Mouse (Mus musculus) intestine, embryonic 14.5 days (tissue): ENCODE data around the gene Pon3. TPM values are rescaled to one million over a fixed set of nuclear protein-coding genes. Genes with fewer than 3 reads are reported as not detected.
"Not testable (repeated sequence)": the region's sequence is repeated elsewhere in the genome, so short reads cannot be mapped to it uniquely, and the experiment has no call there.

Experiments used
- ATAC-seq: fragments of 200-750 bp; cut with Nextera tagmentation; replicated peaks from 2 replicates; pipeline ENCODE4 v1.8.0; 2017; ENCODE audit warnings: low read depth, moderate number of reproducible peaks, moderate TSS enrichment, moderate library complexity; ENCODE audit not compliant: low FRiP score, low TSS enrichment
- DNase-seq: peaks from one replicate; pipeline ENCODE4 v3.0.0-alpha.2; 2018; ENCODE audit warnings: low spot score
- H3K27ac ChIP-seq: fragments of 300-500 bp; sonication (generic); 2 replicates; pipeline ENCODE4 v1.5.1; 2014; ENCODE audit warnings: low read depth, mild to moderate bottlenecking, control low read depth
- H3K27me3 ChIP-seq: fragments of 300-500 bp; sonication (generic); replicated peaks from 2 replicates; pipeline ENCODE4 v1.6.1; 2014; ENCODE audit warnings: low read length, control low read depth; ENCODE audit not compliant: control insufficient read depth, insufficient read depth
- H3K36me3 ChIP-seq: fragments of 300-500 bp; sonication (generic); 2 replicates; pipeline ENCODE4 v1.6.1; 2014; ENCODE audit warnings: low read length, control low read depth; ENCODE audit not compliant: control insufficient read depth, insufficient read depth
- H3K4me1 ChIP-seq: fragments of 300-500 bp; sonication (generic); replicated peaks from 2 replicates; pipeline ENCODE4 v1.6.1; 2014; ENCODE audit warnings: low read length, control low read depth, mixed read lengths; ENCODE audit not compliant: control insufficient read depth, insufficient read depth
- H3K4me2 ChIP-seq: fragments of 300-500 bp; sonication (generic); 2 replicates; pipeline ENCODE4 v1.6.1; 2014; ENCODE audit warnings: low read length
- H3K4me3 ChIP-seq: fragments of 300-500 bp; sonication (generic); 2 replicates; pipeline ENCODE4 v1.5.1; 2014; ENCODE audit warnings: low read depth, low read length, control low read depth, mixed read lengths
- H3K9ac ChIP-seq: fragments of 300-500 bp; sonication (generic); 2 replicates; pipeline ENCODE4 v1.6.1; 2014; ENCODE audit warnings: mild to moderate bottlenecking, low read length
- H3K9me3 ChIP-seq: fragments of 300-500 bp; sonication (generic); 2 replicates; pipeline ENCODE4 v1.6.1; 2016; ENCODE audit warnings: low read length, control low read depth; ENCODE audit not compliant: control insufficient read depth
- WGBS: fragments of 180-500 bp; shearing (Covaris S2); extraction: QIAGEN DNeasy Blood & Tissue Kit; methylation state at CpG from one replicate; pipeline ENCODE4 v1.1.7; 2014; 5-methylcytosine and 5-hydroxymethylcytosine counted together
- polyA plus RNA-seq: library from polyadenylated mRNA; unstranded; fragments of >200 nt; fragmentation: Nextera tagmentation; extraction: Ambion mirVana; gene quantifications from 2 replicates; pipeline ENCODE4 v1.2.1, GENCODE M21; 2014

Gene Pon3
- polyA plus RNA-seq, 1 experiment from 2014 or later: 12.2 TPM

- 84% methylated on average over 3 of the region's 3 CpGs for WGBS
- H3K27ac ChIP-seq: no peak overlapping the region
- H3K27me3 ChIP-seq: no peaks in the 10 kb centered on the region
- ATAC-seq (no peak), DNase-seq (no peak)
- H3K9me3 ChIP-seq: no peaks in the 10 kb centered on the region
- H3K36me3 ChIP-seq: no peaks in the 10 kb centered on the region
- no peak overlapping the region for H3K4me3 ChIP-seq
- H3K4me1 ChIP-seq: no peaks in the 10 kb centered on the region
- no peak overlapping the region for H3K9ac ChIP-seq
- H3K4me2 ChIP-seq: no peak overlapping the region
Observed at GRCm38 (mm10) chr6:5234563-5234962, 21.5 kb downstream of the Pon3 start.

- no peaks in the 10 kb centered on the region for H3K9me3 ChIP-seq
- DNase-seq (no peak), ATAC-seq (no peak)
- no peaks in the 10 kb centered on the region for H3K27me3 ChIP-seq
- no peaks in the 10 kb centered on the region for H3K36me3 ChIP-seq
- H3K27ac ChIP-seq: no peak overlapping the region
- WGBS: 93% methylated on average over 1 of the region's 1 CpGs
- no peak overlapping the region for H3K4me2 ChIP-seq
- no peak overlapping the region for H3K9ac ChIP-seq
- no peaks in the 10 kb centered on the region for H3K4me1 ChIP-seq
- no peak overlapping the region for H3K4me3 ChIP-seq
Observed at GRCm38 (mm10) chr6:5233812-5234211, 22.3 kb downstream of the Pon3 start.

GRCm38 (mm10) chr6:5232022-5232421 lies 24.1 kb downstream of the Pon3 start:
- no peak for ATAC-seq
- H3K27me3 ChIP-seq: no peaks in the 10 kb centered on the region
- no peak overlapping the region for H3K9ac ChIP-seq
- no peak overlapping the region for H3K4me2 ChIP-seq
- H3K4me1 ChIP-seq: no peaks in the 10 kb centered on the region
- H3K27ac ChIP-seq: no peak overlapping the region
- no peak overlapping the region for H3K4me3 ChIP-seq
- WGBS: 88% methylated on average over 4 of the region's 4 CpGs
- no peaks in the 10 kb centered on the region for H3K36me3 ChIP-seq
- DNase-seq: no peak
- H3K9me3 ChIP-seq: no peaks in the 10 kb centered on the region

- 88% methylated on average over 5 of the region's 5 CpGs for WGBS
- ATAC-seq: no peak
Observed at GRCm38 (mm10) chr6:5230261-5230660, 25.8 kb downstream of the Pon3 start.

GRCm38 (mm10) chr6:5223551-5223950 lies 32.5 kb downstream of the Pon3 start:
- ATAC-seq, H3K4me1 ChIP-seq, H3K9me3 ChIP-seq, DNase-seq, H3K4me2 ChIP-seq, H3K27ac ChIP-seq, H3K36me3 ChIP-seq, H3K27me3 ChIP-seq, H3K9ac ChIP-seq, H3K4me3 ChIP-seq: not testable (repeated sequence)
- 91% methylated on average over 2 of the region's 2 CpGs for WGBS

More at GRCm38 (mm10) chr6:5230261-5230660, 25.8 kb downstream of the Pon3 start:
- DNase-seq: no peak
- Histone ChIP-seq H3K4me1 (no peaks in the 10 kb centered on the region), H3K9me3 (no peaks in the 10 kb centered on the region), H3K27me3 (no peaks in the 10 kb centered on the region), H3K27ac (no peak overlapping the region), H3K4me2 (no peak overlapping the region), H3K4me3 (no peak overlapping the region), H3K9ac (no peak overlapping the region), H3K36me3 (no peaks in the 10 kb centered on the region)

- WGBS: 68% methylated on average over 3 of the region's 3 CpGs
Observed at GRCm38 (mm10) chr6:5222080-5222479, 34.0 kb downstream of the Pon3 start.

GRCm38 (mm10) chr6:5218190-5218589 lies 37.9 kb downstream of the Pon3 start:
- Histone ChIP-seq H3K4me2 (no peak overlapping the region), H3K9ac (no peak overlapping the region), H3K27me3 (no peaks in the 10 kb centered on the region), H3K27ac (no peak overlapping the region), H3K36me3 (no peaks in the 10 kb centered on the region), H3K4me1 (no peaks in the 10 kb centered on the region), H3K4me3 (no peak overlapping the region), H3K9me3 (no peaks in the 10 kb centered on the region)
- 89% methylated on average over 4 of the region's 4 CpGs for WGBS
- ATAC-seq: no peak
- DNase-seq: peak; percentile 16

More at GRCm38 (mm10) chr6:5222080-5222479, 34.0 kb downstream of the Pon3 start:
- Histone ChIP-seq H3K36me3 (no peaks in the 10 kb centered on the region), H3K27me3 (no peaks in the 10 kb centered on the region), H3K9ac (no peak overlapping the region), H3K27ac (no peak overlapping the region), H3K9me3 (no peaks in the 10 kb centered on the region), H3K4me2 (no peak overlapping the region), H3K4me1 (no peaks in the 10 kb centered on the region), H3K4me3 (no peak overlapping the region)
- ATAC-seq: no peak
- DNase-seq: no peak

- no peak overlapping the region for H3K27ac ChIP-seq
- DNase-seq (no peak), ATAC-seq (no peak)
- H3K4me3 ChIP-seq: no peak overlapping the region
- 74% methylated on average over 2 of the region's 2 CpGs for WGBS
- no peak overlapping the region for H3K4me2 ChIP-seq
- H3K4me1 ChIP-seq: no peaks in the 10 kb centered on the region
- no peaks in the 10 kb centered on the region for H3K36me3 ChIP-seq
- no peak overlapping the region for H3K9ac ChIP-seq
- no peaks in the 10 kb centered on the region for H3K27me3 ChIP-seq
- 0 out of 2 replicates have a peak, but pooled peaks cover 3% of the 10 kb centered on the region for H3K9me3 ChIP-seq
Observed at GRCm38 (mm10) chr6:5207817-5208216, 48.3 kb downstream of the Pon3 start.

- Histone ChIP-seq H3K4me1 (no peaks in the 10 kb centered on the region), H3K9ac (no peak overlapping the region), H3K4me2 (no peak overlapping the region), H3K4me3 (no peak overlapping the region), H3K27me3 (no peaks in the 10 kb centered on the region), H3K36me3 (no peaks in the 10 kb centered on the region), H3K9me3 (0 out of 2 replicates have a peak, but pooled peaks cover 3% of the 10 kb centered on the region), H3K27ac (no peak overlapping the region)
- 85% methylated on average over 3 of the region's 3 CpGs for WGBS
- ATAC-seq: no peak
- DNase-seq: no peak
Observed at GRCm38 (mm10) chr6:5199916-5200315, 56.2 kb downstream of the Pon3 start.
